Mouse (Mus musculus): ENCODE data around the gene Sema4a. TPM values are rescaled to one million over a fixed set of nuclear protein-coding genes. Genes with fewer than 3 reads are reported as not detected.

Sema4a gene
- 10 to 100 TPM; 13.4 to 15.5 TPM for total RNA-seq (2021)
- long read RNA-seq, experiment 1, partial matches to known transcripts, result 2 of 16 reads
- long read RNA-seq, experiment 1, other reads (novel, unspliced or antisense), result 9 of 16 reads
- long read RNA-seq, experiment 2, partial matches to known transcripts, result 2 of 13 reads
- long read RNA-seq, experiment 2, other reads (novel, unspliced or antisense), result 5 of 13 reads

GRCm38 (mm10) chr3:88460983-88461696, at the start of gene Sema4a:
Gene Sema4a (minus strand): TSS chr3:88461182.
- no peak for DNase-seq

DNA sequence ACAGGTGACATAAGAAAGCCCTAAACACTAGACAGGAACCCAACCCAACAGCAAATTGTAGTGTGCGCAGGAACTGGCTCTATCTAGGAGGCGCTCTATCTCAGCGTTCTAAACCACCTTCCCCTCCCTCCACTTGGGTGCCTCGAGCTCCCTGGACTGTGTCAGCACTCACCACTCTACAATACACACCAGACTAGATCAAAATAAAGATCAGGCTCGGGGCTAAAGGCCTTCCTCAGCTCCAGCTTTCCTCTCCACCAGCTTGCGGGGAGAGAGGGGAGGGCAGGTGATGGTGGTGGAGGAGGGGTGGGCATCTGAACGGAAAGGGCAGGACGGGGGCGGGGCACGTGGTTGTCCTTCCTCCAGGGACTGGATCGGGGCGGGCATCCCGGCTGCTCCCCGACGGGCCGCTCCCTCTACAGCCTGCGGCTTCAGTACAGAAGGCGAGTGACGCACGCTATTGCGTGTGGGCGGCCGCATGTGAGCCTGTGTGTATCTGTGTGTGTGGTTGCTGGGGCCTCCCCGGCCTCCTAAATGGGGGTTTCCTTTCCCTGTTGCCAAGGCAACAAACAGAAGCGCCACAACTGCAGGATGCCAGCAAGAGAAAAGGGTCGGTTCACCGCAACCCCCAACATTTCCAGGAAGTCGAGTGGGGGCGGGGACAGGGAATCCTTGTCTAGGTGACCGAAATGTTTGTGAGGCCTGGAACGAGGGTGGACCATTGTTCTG, 48.9 kb upstream of the Sema4a start, which contains the start of gene Lmna:
Lmna (minus strand) TSS at position 265 of the 729 bp plus-strand sequence.
- DNase-seq, result peak; percentile 97

DNA sequence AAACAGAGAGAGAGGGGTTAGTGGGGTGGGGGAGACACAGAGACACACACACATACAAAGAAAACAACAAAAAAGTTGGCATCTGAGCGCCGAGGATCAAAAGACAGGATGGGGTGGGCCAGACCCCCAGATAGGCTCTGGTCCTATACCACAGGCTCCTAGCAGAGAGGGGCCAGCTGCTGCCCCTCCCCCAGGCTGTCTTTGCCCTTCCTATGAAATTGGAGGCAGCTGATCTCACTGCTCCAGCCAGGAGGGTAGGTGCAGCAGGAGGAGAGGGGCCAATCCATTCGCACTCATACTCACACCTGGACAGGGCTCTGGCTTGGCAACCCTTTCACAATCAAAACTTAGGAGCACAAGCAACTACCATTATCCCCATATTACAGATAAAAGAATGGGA, 48.3 kb upstream of the Sema4a start:
- no peak for DNase-seq

- DNase-seq, result no peak
Observed at GRCm38 (mm10) chr3:88505765-88506164, 44.8 kb upstream of the Sema4a start.

GRCm38 (mm10) chr3:88505081-88505480, 44.1 kb upstream of the Sema4a start:
- no peak for DNase-seq

GRCm38 (mm10) chr3:88503881-88504746, 43.1 kb upstream of the Sema4a start:
- DNase-seq, result no peak

- peak; percentile 75 for DNase-seq
Observed at GRCm38 (mm10) chr3:88503505-88503863, 42.5 kb upstream of the Sema4a start.

DNA sequence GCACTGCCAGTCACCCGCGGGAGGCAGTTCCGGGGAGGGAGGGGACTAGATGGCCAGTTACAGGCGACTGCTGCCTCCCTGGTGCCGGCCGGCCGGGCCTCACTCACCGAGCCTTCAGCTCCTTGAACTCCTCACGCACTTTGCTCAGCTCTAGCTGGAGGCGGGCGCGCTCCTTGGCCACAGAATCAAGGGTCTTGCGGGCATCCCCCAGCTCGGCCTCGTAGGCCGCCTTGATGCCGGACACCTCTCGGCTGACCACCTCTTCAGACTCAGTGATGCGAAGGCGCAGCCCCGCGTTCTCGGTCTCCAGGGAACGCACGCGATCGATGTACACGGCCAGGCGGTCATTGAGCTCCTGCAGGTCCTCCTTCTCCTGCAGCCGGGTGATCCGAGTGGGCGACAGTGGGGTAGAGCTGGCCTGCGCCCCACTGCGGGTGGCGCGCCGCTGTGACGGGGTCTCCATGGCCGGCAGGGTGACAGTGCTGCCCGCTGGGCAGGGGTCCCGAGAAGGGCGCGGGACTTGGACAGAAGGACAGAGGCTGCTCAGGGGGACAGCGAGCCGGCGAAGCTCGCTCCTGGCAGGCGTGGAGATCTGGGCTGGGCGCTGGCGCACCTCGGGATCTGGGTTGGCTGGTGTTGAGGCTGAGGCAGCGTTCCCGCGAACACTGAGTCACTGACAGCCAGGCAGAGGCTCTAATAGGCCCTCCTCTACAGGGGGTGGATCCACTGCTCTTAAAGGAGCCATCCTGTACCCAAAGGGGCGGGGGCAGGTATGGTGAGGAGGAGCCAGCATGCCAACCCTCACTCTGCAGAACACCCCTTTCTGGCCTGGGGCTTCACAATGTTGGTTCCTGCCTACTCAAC, 41.9 kb upstream of the Sema4a start:
- DNase-seq, result peak; percentile 95

- DNase-seq, result peak; percentile 59
Observed at GRCm38 (mm10) chr3:88502031-88502571, 41.1 kb upstream of the Sema4a start.

DNA sequence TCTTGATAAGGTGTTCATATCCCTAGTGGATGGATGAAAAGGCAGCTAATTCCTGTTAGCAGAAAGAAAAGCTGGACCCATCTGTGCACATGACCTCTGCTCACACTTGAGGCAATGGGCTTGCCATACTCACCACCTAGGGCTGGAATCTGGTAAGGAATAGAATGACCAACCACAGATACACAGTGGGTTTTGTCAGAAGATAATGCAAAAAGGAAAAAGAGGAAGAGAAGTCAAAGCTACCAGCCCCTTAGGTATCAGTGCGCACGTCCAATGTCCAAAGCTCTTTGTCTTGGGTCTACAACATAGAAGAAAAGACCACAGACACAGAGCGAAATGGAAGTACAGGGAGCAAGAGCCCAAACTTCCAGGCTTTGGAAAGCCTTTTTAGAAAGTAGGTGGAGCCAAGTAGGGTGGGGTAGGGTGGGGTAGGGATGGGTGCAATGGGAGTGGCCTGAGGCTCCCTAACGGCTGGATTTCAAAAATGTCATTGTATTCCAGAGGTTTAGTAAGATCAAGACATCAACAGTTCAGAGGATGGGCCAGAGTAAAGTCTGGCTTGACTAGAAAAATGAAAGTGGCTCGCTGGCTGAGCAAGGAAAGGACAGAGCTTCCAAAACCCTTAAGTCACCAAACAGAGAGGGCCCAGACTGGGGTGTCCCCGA, 40.5 kb upstream of the Sema4a start:
- no peak for DNase-seq

DNA sequence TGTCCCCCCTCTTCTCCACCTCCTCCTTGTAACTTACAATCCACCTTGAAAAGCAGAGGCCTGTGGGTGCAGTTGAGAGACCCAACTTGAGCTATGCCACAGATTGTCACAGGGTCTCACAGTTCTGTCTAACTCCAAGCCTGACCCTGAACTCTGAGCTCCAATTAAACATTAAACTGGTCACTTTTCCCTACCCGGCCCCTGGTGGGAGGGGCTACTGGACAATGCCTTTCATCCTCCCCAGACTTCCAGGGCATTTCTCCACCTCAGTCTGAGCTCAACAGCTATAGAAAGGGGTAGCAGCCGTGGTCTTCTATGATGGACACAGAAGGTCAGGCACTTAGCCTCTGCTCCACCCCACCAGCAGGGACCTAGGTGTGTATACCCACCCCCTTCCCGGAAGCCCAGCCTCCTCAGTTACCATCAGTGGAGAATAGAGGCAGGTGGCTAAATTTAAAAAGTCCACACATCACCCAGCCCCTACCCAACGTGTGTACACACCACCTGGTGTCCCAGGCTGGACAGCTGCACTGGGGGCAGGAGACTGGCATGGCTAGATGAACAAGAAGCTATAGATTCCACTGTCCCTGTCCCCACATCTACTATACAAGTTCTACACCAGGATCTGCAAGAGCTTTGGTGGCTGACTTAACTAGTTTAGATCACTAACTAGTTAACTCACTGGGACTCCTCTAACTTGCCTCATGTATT, 39.8 kb upstream of the Sema4a start:
- DNase-seq, result no peak

DNA sequence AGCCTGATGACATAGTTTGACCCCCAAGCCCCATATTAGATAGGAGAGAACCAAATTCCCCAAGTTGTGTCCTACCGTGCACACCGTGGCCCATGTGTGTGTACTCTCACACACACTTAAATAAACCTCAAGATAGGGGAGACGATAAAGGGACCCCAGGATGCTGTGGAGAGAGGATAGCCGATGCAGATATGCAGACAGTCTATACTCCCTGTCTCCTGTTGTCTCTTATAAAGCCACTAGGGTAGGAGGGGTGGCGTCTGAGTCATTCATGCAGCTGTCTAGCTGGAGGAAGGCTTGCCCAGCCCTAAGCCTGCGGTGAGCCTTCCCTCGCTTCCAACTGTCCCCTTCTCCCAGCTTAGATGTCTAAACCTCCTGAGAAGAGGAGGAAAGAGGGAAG, 39.1 kb upstream of the Sema4a start:
- no peak for DNase-seq

DNA sequence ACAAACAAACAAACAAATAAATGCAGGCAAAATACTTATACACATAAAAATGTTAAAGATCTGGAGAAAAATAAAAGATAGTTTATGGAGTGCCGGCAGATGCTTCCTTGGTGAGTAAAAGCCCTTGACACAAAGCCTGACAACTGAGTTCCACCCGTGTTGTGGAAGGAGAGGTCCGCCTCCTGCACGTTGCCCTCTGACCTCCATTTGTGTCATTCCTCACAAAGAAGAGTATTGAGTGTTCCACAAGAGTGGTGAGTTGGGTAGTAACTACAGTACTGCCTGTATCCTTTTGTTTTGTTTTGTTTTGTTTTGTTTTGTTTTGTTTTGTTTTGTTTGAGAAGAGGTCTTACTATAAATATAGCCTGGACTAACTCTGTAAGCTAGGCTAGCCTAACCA, 38.6 kb upstream of the Sema4a start:
- DNase-seq, result no peak

- DNase-seq, result no peak
Observed at GRCm38 (mm10) chr3:88495741-88496415, 34.9 kb upstream of the Sema4a start.

GRCm38 (mm10) chr3:88494836-88495628, 34.0 kb upstream of the Sema4a start:
- peak; percentile 84 for DNase-seq

- DNase-seq, result no peak
Observed at GRCm38 (mm10) chr3:88493706-88494582, 33.0 kb upstream of the Sema4a start.

GRCm38 (mm10) chr3:88487396-88487795, 26.4 kb upstream of the Sema4a start:
- DNase-seq, result no peak

Measured in adrenal gland, postnatal 10 days (tissue).